Mouse (Mus musculus) limb, embryonic 14.5 days (tissue): ENCODE measurements at regions not wholly inside any gene's neighbourhood (a gene's known extent, or its start where the extent isn't known, plus 50 kb on each side); places are given as distances from the start of the nearest gene placed in this dataset.

ENCODE experiments used
- ATAC-seq: fragments of 200-750 bp; cut with Nextera tagmentation; 2 replicates; pipeline ENCODE4 v1.8.0; 2017; ENCODE audit warnings: low read depth, moderate number of reproducible peaks, moderate TSS enrichment; ENCODE audit not compliant: low FRiP score
- DNase-seq: peaks from one replicate; pipeline ENCODE4 v3.0.0-alpha.2; 2015; ENCODE audit warnings: low spot score
- H3K27ac ChIP-seq: fragments of 300-500 bp; sonication (generic); replicated peaks from 2 replicates; pipeline ENCODE4 v1.5.1; 2014; ENCODE audit warnings: low read depth, mild to moderate bottlenecking, low read length, moderate library complexity, mixed read lengths
- H3K27me3 ChIP-seq: fragments of 300-500 bp; sonication (generic); 2 replicates; pipeline ENCODE4 v1.6.1; 2014; ENCODE audit warnings: low read length, mixed read lengths; ENCODE audit not compliant: control insufficient read depth, insufficient read depth
- H3K36me3 ChIP-seq: fragments of 300-500 bp; sonication (generic); 2 replicates; pipeline ENCODE4 v1.6.1; 2014; ENCODE audit warnings: mild to moderate bottlenecking, low read length, moderate library complexity, mixed read lengths; ENCODE audit not compliant: control insufficient read depth, insufficient read depth
- H3K4me1 ChIP-seq: fragments of 300-500 bp; sonication (generic); 2 replicates; pipeline ENCODE4 v1.6.1; 2014; ENCODE audit warnings: antibody characterized with exemption, low read length, mixed read lengths; ENCODE audit not compliant: control insufficient read depth, insufficient read depth
- H3K4me2 ChIP-seq: fragments of 300-500 bp; sonication (generic); replicated peaks from 2 replicates; pipeline ENCODE4 v1.6.1; 2014; ENCODE audit warnings: low read depth, mild to moderate bottlenecking, low read length, moderate library complexity; ENCODE audit not compliant: severe bottlenecking
- H3K4me3 ChIP-seq: fragments of 300-500 bp; sonication (generic); replicated peaks from 2 replicates; pipeline ENCODE4 v1.5.1; 2014; ENCODE audit warnings: low read length
- H3K9ac ChIP-seq: fragments of 300-500 bp; sonication (generic); 2 replicates; pipeline ENCODE4 v1.6.1; 2014; ENCODE audit warnings: mild to moderate bottlenecking, low read depth, low read length, moderate library complexity; ENCODE audit not compliant: severe bottlenecking
- H3K9me3 ChIP-seq: fragments of 300-500 bp; sonication (generic); 2 replicates; pipeline ENCODE4 v1.6.1; 2016; ENCODE audit warnings: low read length; ENCODE audit not compliant: control insufficient read depth
- POLR2A ChIP-seq: fragments of 200-500 bp; IDR thresholded peaks from 2 replicates; pipeline ENCODE4 v1.8.0; 2012; ENCODE audit warnings: inconsistent platforms, mild to moderate bottlenecking, moderate library complexity, borderline replicate concordance; ENCODE audit not compliant: insufficient read depth, insufficient read length; ENCODE audit errors: extremely low read depth
- WGBS: fragments of 180-500 bp; shearing (Covaris S2); extraction: QIAGEN DNeasy Blood & Tissue Kit; methylation state at CpG from one replicate; pipeline ENCODE4 v1.1.7; 2014; 5-methylcytosine and 5-hydroxymethylcytosine counted together

DNA sequence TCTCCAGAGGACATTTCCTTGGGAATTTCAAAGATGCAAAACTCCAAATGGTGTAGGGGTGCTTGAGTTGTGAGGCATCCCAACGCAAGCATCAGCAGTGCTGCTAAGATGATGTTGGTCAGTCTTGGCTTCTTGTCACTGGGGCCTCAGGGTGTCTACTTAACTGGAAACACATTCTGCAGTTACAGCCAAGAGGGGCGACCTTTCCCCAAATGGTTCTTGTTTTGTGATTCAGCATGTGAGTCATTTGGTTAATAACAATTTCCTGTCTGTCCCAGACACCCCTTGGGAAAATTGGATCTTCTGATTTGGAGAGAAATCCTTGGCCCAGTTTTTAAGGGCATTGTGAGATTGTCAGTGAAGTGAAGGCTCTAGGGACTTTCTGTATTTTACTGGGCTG is 1131.3 kb downstream of the Slc22a22 start:
- Histone ChIP-seq H3K4me1 (no peaks in the 10 kb centered on the region), H3K27ac (no peak overlapping the region), H3K4me3 (no peak overlapping the region), H3K36me3 (no peaks in the 10 kb centered on the region), H3K27me3 (no peaks in the 10 kb centered on the region), H3K9ac (no peak overlapping the region), H3K4me2 (no peak overlapping the region), H3K9me3 (no peaks in the 10 kb centered on the region)
- no peak for DNase-seq
- TF ChIP-seq POLR2A, result no peak
- ATAC-seq, result no peak
- 43% methylated on average over 2 of the region's 2 CpGs for WGBS

GRCm38 (mm10) chr15:56344973-56345372 is 1132.5 kb downstream of the Slc22a22 start:
- Histone ChIP-seq H3K27ac (no peak overlapping the region), H3K4me3 (no peak overlapping the region), H3K9ac (no peak overlapping the region), H3K27me3 (no peaks in the 10 kb centered on the region), H3K36me3 (no peaks in the 10 kb centered on the region), H3K4me2 (no peak overlapping the region), H3K9me3 (no peaks in the 10 kb centered on the region), H3K4me1 (no peaks in the 10 kb centered on the region)
- TF ChIP-seq POLR2A, result no peak
- no peak for DNase-seq
- no peak for ATAC-seq
- 52% methylated on average over 2 of the region's 2 CpGs for WGBS

GRCm38 (mm10) chr15:56344304-56344932 is 1133.0 kb downstream of the Slc22a22 start:
- Histone ChIP-seq H3K9ac (no peak overlapping the region), H3K4me2 (no peak overlapping the region), H3K4me3 (no peak overlapping the region), H3K9me3 (no peaks in the 10 kb centered on the region), H3K4me1 (no peaks in the 10 kb centered on the region), H3K27ac (no peak overlapping the region), H3K27me3 (no peaks in the 10 kb centered on the region), H3K36me3 (no peaks in the 10 kb centered on the region)
- no peak for TF ChIP-seq POLR2A
- DNase-seq (peak; percentile 16), ATAC-seq (no peak)
- 45% methylated on average over 4 of the region's 4 CpGs for WGBS

- peak; percentile 56 for DNase-seq
- no peak overlapping the region for H3K27ac ChIP-seq
These were observed 1139.5 kb downstream of the Slc22a22 start for GRCm38 (mm10) chr15:56337879-56338278.

DNA sequence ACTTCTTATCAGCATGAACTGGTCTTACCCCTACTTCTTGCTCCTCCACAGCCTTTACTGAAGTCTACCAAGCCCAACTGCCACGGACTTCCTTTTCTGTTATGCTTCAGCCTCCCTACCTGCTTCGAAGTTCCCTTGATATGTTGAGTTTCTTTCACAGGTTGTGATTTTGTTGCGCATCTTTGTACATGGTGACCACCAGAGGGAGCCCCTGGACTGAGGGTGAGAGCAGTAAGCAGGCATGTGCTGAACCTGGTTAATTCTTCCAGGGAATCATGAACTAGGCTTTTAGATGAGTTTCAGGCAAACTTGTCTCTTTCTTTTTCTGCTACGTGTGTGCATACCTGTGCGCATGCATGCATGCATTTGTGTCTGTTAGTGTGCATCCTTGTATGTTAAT is 1141.0 kb downstream of the Slc22a22 start:
- Histone ChIP-seq H3K27ac (no peak overlapping the region), H3K9me3 (no peaks in the 10 kb centered on the region), H3K9ac (no peak overlapping the region), H3K4me2 (no peak overlapping the region), H3K4me3 (no peak overlapping the region), H3K36me3 (no peaks in the 10 kb centered on the region), H3K27me3 (no peaks in the 10 kb centered on the region), H3K4me1 (peaks cover 14% of the 10 kb centered on the region)
- no peak for TF ChIP-seq POLR2A
- WGBS, result 40% methylated on average over 5 of the region's 5 CpGs
- ATAC-seq (no peak), DNase-seq (peak; percentile 81)

More at GRCm38 (mm10) chr15:56337879-56338278, 1139.5 kb downstream of the Slc22a22 start:
- TF ChIP-seq POLR2A, result no peak
- WGBS, result 10% methylated on average over 5 of the region's 5 CpGs
- peak; percentile 67; the same call in 1 of the 2 replicates for ATAC-seq
- no peaks in the 10 kb centered on the region for H3K9me3 ChIP-seq
- H3K4me3 ChIP-seq, result no peak overlapping the region
- no peaks in the 10 kb centered on the region for H3K36me3 ChIP-seq
- no peak overlapping the region for H3K9ac ChIP-seq
- peaks cover 14% of the 10 kb centered on the region for H3K4me1 ChIP-seq
- 0 out of 2 replicates have a peak overlapping the region, but pooled peaks have one; percentile 2 for H3K4me2 ChIP-seq
- H3K27me3 ChIP-seq, result no peaks in the 10 kb centered on the region
